Mouse (Mus musculus) kidney, embryonic 16.5 days (tissue): ENCODE results near the gene Pex19. TPM values are rescaled to one million over a fixed set of nuclear protein-coding genes. Genes with fewer than 3 reads are reported as not detected.

ENCODE experiments used
- ATAC-seq: fragments of 200-750 bp; cut with Nextera tagmentation; 2 replicates; pipeline ENCODE4 v1.8.0; 2017; ENCODE audit warnings: moderate TSS enrichment; ENCODE audit not compliant: low FRiP score, low TSS enrichment
- H3K27ac ChIP-seq: fragments of 300-500 bp; sonication (generic); 2 replicates; pipeline ENCODE4 v1.5.1; 2014; ENCODE audit warnings: low read length
- H3K27me3 ChIP-seq: fragments of 300-500 bp; sonication (generic); 2 replicates; pipeline ENCODE4 v1.6.1; 2014; ENCODE audit warnings: low read length, control low read depth, mixed read lengths; ENCODE audit not compliant: insufficient read depth
- H3K36me3 ChIP-seq: fragments of 300-500 bp; sonication (generic); 2 replicates; pipeline ENCODE4 v1.6.1; 2014; ENCODE audit warnings: low read length, control low read depth, mixed read lengths; ENCODE audit not compliant: insufficient read depth
- H3K4me1 ChIP-seq: fragments of 300-500 bp; sonication (generic); 2 replicates; pipeline ENCODE4 v1.6.1; 2014; ENCODE audit warnings: low read length, control low read depth, mixed read lengths; ENCODE audit not compliant: insufficient read depth
- H3K4me2 ChIP-seq: fragments of 300-500 bp; sonication (generic); replicated peaks from 2 replicates; pipeline ENCODE4 v1.6.1; 2014; ENCODE audit warnings: low read depth, low read length
- H3K4me3 ChIP-seq: fragments of 300-500 bp; sonication (generic); 2 replicates; pipeline ENCODE4 v1.5.1; 2014; ENCODE audit warnings: mild to moderate bottlenecking, low read length
- H3K9ac ChIP-seq: fragments of 300-500 bp; sonication (generic); replicated peaks from 2 replicates; pipeline ENCODE4 v1.6.1; 2014; ENCODE audit warnings: low read length
- H3K9me3 ChIP-seq: fragments of 300-500 bp; sonication (generic); 2 replicates; pipeline ENCODE4 v1.6.1; 2016; ENCODE audit warnings: low read length, control low read depth
- WGBS: fragments of 180-500 bp; shearing (Covaris S2); extraction: QIAGEN DNeasy Blood & Tissue Kit; methylation state at CpG from one replicate; pipeline ENCODE4 v1.1.7; 2014; 5-methylcytosine and 5-hydroxymethylcytosine counted together
- polyA plus RNA-seq: library from polyadenylated mRNA; unstranded; fragments of >200 nt; fragmentation: Nextera tagmentation; extraction: Ambion mirVana; gene quantifications from 2 replicates; pipeline ENCODE4 v1.2.1, GENCODE M21; 2015

Pex19 gene
- polyA plus RNA-seq, 1 experiment from 2014 or later, result 170 TPM

GRCm38 (mm10) chr1:172173181-172173580 lies 46.6 kb downstream of the Pex19 start:
- Histone ChIP-seq H3K4me1 (0 out of 2 replicates have a peak, but pooled peaks cover 4% of the 10 kb centered on the region), H3K9me3 (0 out of 2 replicates have a peak, but pooled peaks cover 6% of the 10 kb centered on the region), H3K4me3 (no peak overlapping the region), H3K27ac (no peak overlapping the region), H3K9ac (no peak overlapping the region), H3K27me3 (no peaks in the 10 kb centered on the region), H3K4me2 (no peak overlapping the region), H3K36me3 (peaks cover 76% of the 10 kb centered on the region)
- WGBS, result 62% methylated on average over 5 of the region's 5 CpGs
- no peak for ATAC-seq

- H3K9ac ChIP-seq, result no peak overlapping the region
- H3K4me2 ChIP-seq, result no peak overlapping the region
- ATAC-seq, result no peak
- H3K27me3 ChIP-seq, result no peaks in the 10 kb centered on the region
- H3K36me3 ChIP-seq, result peaks cover 59% of the 10 kb centered on the region
- no peaks in the 10 kb centered on the region for H3K9me3 ChIP-seq
- no peak overlapping the region for H3K27ac ChIP-seq
- 88% methylated on average over 7 of the region's 7 CpGs for WGBS
- no peaks in the 10 kb centered on the region for H3K4me1 ChIP-seq
- no peak overlapping the region for H3K4me3 ChIP-seq
These were observed 51.2 kb downstream of the Pex19 start for GRCm38 (mm10) chr1:172177791-172178190.

GRCm38 (mm10) chr1:172179102-172179501 lies 52.5 kb downstream of the Pex19 start:
- Histone ChIP-seq H3K9ac (no peak overlapping the region), H3K36me3 (peaks cover 50% of the 10 kb centered on the region), H3K4me2 (no peak overlapping the region), H3K9me3 (no peaks in the 10 kb centered on the region), H3K4me3 (no peak overlapping the region), H3K27me3 (no peaks in the 10 kb centered on the region), H3K27ac (no peak overlapping the region), H3K4me1 (no peaks in the 10 kb centered on the region)
- 41% methylated on average over 7 of the region's 7 CpGs for WGBS
- ATAC-seq, result no peak

DNA sequence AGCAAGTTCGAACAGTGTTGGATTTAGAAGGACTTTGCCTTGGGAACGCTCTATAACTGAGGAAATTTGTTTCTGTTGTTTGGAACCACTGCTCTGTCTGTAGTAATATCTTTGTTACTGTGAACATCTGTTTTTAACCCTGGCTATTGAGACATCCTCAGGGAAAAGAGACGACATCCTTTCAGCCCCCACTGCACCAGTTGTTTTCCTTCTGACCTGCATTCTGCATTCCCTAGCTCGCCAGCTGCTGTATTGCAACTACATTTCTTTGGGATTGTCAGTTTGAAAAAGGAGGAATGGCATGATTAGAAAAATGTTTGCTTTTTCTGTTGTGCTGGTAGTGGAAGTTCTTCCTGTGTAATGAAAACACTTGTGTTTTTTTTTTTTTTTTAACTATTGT lies 54.3 kb downstream of the Pex19 start:
- no peak overlapping the region for H3K27ac ChIP-seq
- no peak overlapping the region for H3K9ac ChIP-seq
- 40% methylated on average over 4 of the region's 4 CpGs for WGBS
- H3K9me3 ChIP-seq, result no peaks in the 10 kb centered on the region
- no peak for ATAC-seq
- H3K4me2 ChIP-seq, result no peak overlapping the region
- H3K4me1 ChIP-seq, result no peaks in the 10 kb centered on the region
- H3K4me3 ChIP-seq, result no peak overlapping the region
- H3K27me3 ChIP-seq, result no peaks in the 10 kb centered on the region
- peaks cover 39% of the 10 kb centered on the region for H3K36me3 ChIP-seq

- WGBS, result 97% methylated on average over 3 of the region's 3 CpGs
- Histone ChIP-seq H3K4me3 (no peak overlapping the region), H3K36me3 (peaks cover 45% of the 10 kb centered on the region), H3K9ac (no peak overlapping the region), H3K4me2 (no peak overlapping the region), H3K27ac (no peak overlapping the region), H3K4me1 (no peaks in the 10 kb centered on the region), H3K9me3 (no peaks in the 10 kb centered on the region), H3K27me3 (no peaks in the 10 kb centered on the region)
- ATAC-seq, result no peak
These were observed 55.2 kb downstream of the Pex19 start for GRCm38 (mm10) chr1:172181777-172182176.

DNA sequence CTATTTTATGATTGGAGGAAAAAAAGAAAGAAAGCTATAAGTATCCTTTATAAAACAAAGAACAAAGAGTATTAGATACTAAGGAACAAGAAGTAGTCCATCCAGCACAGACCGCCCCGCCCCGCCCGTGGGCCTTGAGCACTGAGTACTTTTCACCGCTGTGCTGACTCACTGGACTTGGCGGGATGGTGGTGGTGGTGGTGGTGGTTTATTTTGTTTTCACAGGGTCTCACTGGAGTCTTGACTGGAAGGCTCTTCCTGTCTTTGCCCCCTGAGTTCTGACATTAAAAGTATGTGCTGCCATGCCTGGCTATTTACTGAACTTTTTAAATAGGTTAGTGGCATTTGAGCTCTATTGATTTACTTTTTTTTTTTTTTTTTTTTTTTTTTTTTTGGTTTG lies 56.5 kb downstream of the Pex19 start:
- H3K27ac ChIP-seq, result no peak overlapping the region
- no peaks in the 10 kb centered on the region for H3K4me1 ChIP-seq
- peaks cover 50% of the 10 kb centered on the region for H3K36me3 ChIP-seq
- H3K27me3 ChIP-seq, result no peaks in the 10 kb centered on the region
- WGBS, result 96% methylated on average over 6 of the region's 6 CpGs
- no peak overlapping the region for H3K4me2 ChIP-seq
- H3K9me3 ChIP-seq, result no peaks in the 10 kb centered on the region
- ATAC-seq, result no peak
- no peak overlapping the region for H3K4me3 ChIP-seq
- no peak overlapping the region for H3K9ac ChIP-seq

DNA sequence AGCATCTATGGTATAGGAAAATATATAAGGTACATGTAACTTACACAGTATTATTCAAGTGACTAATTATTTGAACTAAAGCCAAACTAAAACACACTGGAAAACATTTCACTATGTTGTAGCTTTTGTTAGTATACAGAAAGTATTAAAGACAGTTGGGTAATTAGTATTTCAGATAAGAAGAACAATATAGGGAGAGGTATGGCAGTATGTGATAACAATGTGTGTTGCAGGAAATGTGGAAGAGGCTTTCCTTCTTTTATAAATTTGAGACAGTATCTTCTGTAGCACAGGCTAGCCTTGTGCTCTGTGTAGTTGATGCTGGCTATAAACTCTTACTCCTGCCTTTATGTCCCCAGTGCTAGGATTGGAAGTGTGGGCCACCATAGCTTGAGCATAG lies 57.4 kb downstream of the Pex19 start:
- Histone ChIP-seq H3K4me3 (no peak overlapping the region), H3K36me3 (peaks cover 51% of the 10 kb centered on the region), H3K4me2 (no peak overlapping the region), H3K9ac (no peak overlapping the region), H3K4me1 (no peaks in the 10 kb centered on the region), H3K9me3 (no peaks in the 10 kb centered on the region), H3K27me3 (no peaks in the 10 kb centered on the region), H3K27ac (no peak overlapping the region)
- no peak for ATAC-seq

Other genes with a start within 250 kb of the Pex19 start
- not detected in 2 replicates for gene Gm10521, start 231.1 kb upstream of the Pex19 start, polyA plus RNA-seq
- gene Slamf6, start 209.2 kb upstream of the Pex19 start, polyA plus RNA-seq, result 0.12 and 0.24 TPM in 2 replicates
- 14.6 and 19.0 TPM in 2 replicates for gene Vangl2, start 98.3 kb upstream of the Pex19 start, polyA plus RNA-seq
- not detected in 2 replicates for gene Nhlh1, start 69.2 kb upstream of the Pex19 start, polyA plus RNA-seq
- gene Copa, start 44.2 kb upstream of the Pex19 start, polyA plus RNA-seq, result 260 and 264 TPM in 2 replicates
- 160 and 164 TPM in 2 replicates for gene Ncstn, start 44.0 kb upstream of the Pex19 start, polyA plus RNA-seq
- gene Dcaf8, start 21.3 kb downstream of the Pex19 start, polyA plus RNA-seq, result 147 and 149 TPM in 2 replicates
- 129 and 132 TPM in 2 replicates for gene Pea15a, start 80.0 kb downstream of the Pex19 start, polyA plus RNA-seq
- 5.2 and 5.6 TPM in 2 replicates for gene Casq1, start 93.1 kb downstream of the Pex19 start, polyA plus RNA-seq
- gene Atp1a4, start 131.7 kb downstream of the Pex19 start, polyA plus RNA-seq, result 0.05 TPM in 1 of 2 replicates, not detected in the other
- gene Igsf8, start 134.9 kb downstream of the Pex19 start, polyA plus RNA-seq, result 60.2 and 69.7 TPM in 2 replicates
- gene Atp1a2, start 171.3 kb downstream of the Pex19 start, polyA plus RNA-seq, result 1.7 and 2.4 TPM in 2 replicates
- gene Kcnj9, start 202.6 kb downstream of the Pex19 start, polyA plus RNA-seq, result not detected in 2 replicates
- gene Kcnj10, start 214.5 kb downstream of the Pex19 start, polyA plus RNA-seq, result 1.2 and 1.6 TPM in 2 replicates
- 7.3 and 7.8 TPM in 2 replicates for gene Pigm, start 249.8 kb downstream of the Pex19 start, polyA plus RNA-seq